ENCODE assay signal across 15 mouse cellular contexts in genomic region chr9:74780419-74780818, GRCm38 (mm10).
DNase-seq lines count a peak whose midpoint lies in the region; TF ChIP-seq lines count a peak whose summit lies in the region.
"Had no signal": no experiment of that assay in that cellular context is flagged by ENCODE, and none has a peak within 500 bp of the region (broad histone marks: within the 10 kb centered on the region; RNA-seq: fewer than 3 reads in every experiment).

No protein-coding gene starts in this region.

- TF ChIP-seq CTCF in MEL (IDR thresholded peaks at IDR 0.05 in 2 of 3, conservative IDR thresholded peaks at IDR 0.05 in 1 of 3; ENCODE audit: control insufficient read depth in 1 of 3, insufficient read depth in 1 of 3, low read depth in 2 of 3, low read length in 3 of 3, poor library complexity in 1 of 3, severe bottlenecking in 1 of 3), result no peak

- no peak overlapping the region for H3K4me3 ChIP-seq in MEL (ENCODE audit: control insufficient read depth in 1 of 2, insufficient read depth in 1 of 2, low read depth in 2 of 2, low read length in 2 of 2)

- peaks cover 0 to 5% of the 10 kb centered on the region in 2 experiments; a peak in 1 of 4 replicates for H3K36me3 ChIP-seq in MEL (ENCODE audit: control insufficient read depth in 1 of 2, insufficient read depth in 2 of 2, low read length in 2 of 2)
- H3K36me3 ChIP-seq: G1E had no signal

- 0 out of 4 replicates have a peak, but pooled peaks cover 0 to 2% of the 10 kb centered on the region in 2 experiments for H3K4me1 ChIP-seq in MEL (ENCODE audit: control insufficient read depth in 1 of 2, insufficient read depth in 2 of 2, low read length in 2 of 2)

- no peak for TF ChIP-seq POLR2A in MEL (IDR thresholded peaks at IDR 0.05; ENCODE audit: control insufficient read depth in 1 of 2, insufficient read depth in 1 of 2, low read depth in 1 of 2, low read length in 2 of 2, poor library complexity in 1 of 2)

- DNase-seq in MEL (ENCODE audit: low read depth, low spot score), result peak; percentile 56
- DNase-seq in cerebellum, postnatal 25 days, result no peak
- DNase-seq: adrenal gland, adult 2 months; adrenal gland, adult 8-10 months; adrenal gland, postnatal 10 days; adrenal gland, postnatal 14 days; adrenal gland, postnatal 25 days; adrenal gland, postnatal 36 days; B cell, adult 2 months; cerebellum, adult 11 months; cerebellum, adult 11-12 months; cerebellum, adult 18-20 months; cerebellum, adult 2 months; cerebellum, adult 8-10 months had no signal

- TF ChIP-seq RAD21 in MEL (IDR thresholded peaks at IDR 0.05; ENCODE audit: low read depth, low read length), result no peak

- no peaks in the 10 kb centered on the region for H3K79me2 ChIP-seq in MEL (ENCODE audit: control insufficient read depth, insufficient read depth, low read length, poor library complexity)

- H3K9ac ChIP-seq in MEL (ENCODE audit: control insufficient read depth, low read depth, low read length, poor library complexity, severe bottlenecking), result no peak overlapping the region

- no peaks in the 10 kb centered on the region for H3K9me3 ChIP-seq in MEL (replicated peaks; ENCODE audit: insufficient read depth, low read length)

- peak; percentile 51 to 54; a peak in 2 of 4 replicates for TF ChIP-seq EP300 in MEL (IDR thresholded peaks at IDR 0.05; ENCODE audit: low read depth in 1 of 2, low read length in 2 of 2)

- no peak overlapping the region for H3K27ac ChIP-seq in MEL (ENCODE audit: control insufficient read depth, low read depth, low read length)

- no peaks in the 10 kb centered on the region; a peak in 1 of 4 replicates for H3K27me3 ChIP-seq in MEL (ENCODE audit: control insufficient read depth in 1 of 2, insufficient read depth in 2 of 2, low read length in 2 of 2)

TF ChIP-seq in MEL, 35 proteins besides CTCF, POLR2A, EP300 and RAD21:
- TF ChIP-seq POLR2AphosphoS2 (IDR thresholded peaks at IDR 0.05; ENCODE audit: low read length), result no peak
- no peak for TF ChIP-seq TCF12 (IDR thresholded peaks at IDR 0.05; ENCODE audit: low read depth, low read length)
- no peak for TF ChIP-seq MEF2A (IDR thresholded peaks at IDR 0.05; ENCODE audit: extremely low read depth, insufficient replicate concordance, low read depth, low read length, poor library complexity, severe bottlenecking)
- TF ChIP-seq E2F4 (IDR thresholded peaks at IDR 0.05; ENCODE audit: borderline replicate concordance, low read depth, low read length), result no peak
- peak; percentile 16; the same call in 1 of the 2 replicates for TF ChIP-seq GATA1 (IDR thresholded peaks at IDR 0.05; ENCODE audit: low read depth, low read length)
- no peak for TF ChIP-seq JUND (IDR thresholded peaks at IDR 0.05; ENCODE audit: low read depth, low read length)
- no peak for TF ChIP-seq ZMIZ1 (IDR thresholded peaks at IDR 0.05; ENCODE audit: low read depth, low read length)
- no peak for TF ChIP-seq ETS1 (IDR thresholded peaks at IDR 0.05; ENCODE audit: low read depth, low read length)
- no peak for TF ChIP-seq ZKSCAN1 (IDR thresholded peaks at IDR 0.05; ENCODE audit: low read depth, low read length)
- TF ChIP-seq MAZ (IDR thresholded peaks at IDR 0.05; ENCODE audit: low read depth, low read length), result no peak
- no peak for TF ChIP-seq ELF1 (IDR thresholded peaks at IDR 0.05; ENCODE audit: low read depth, low read length)
- no peak for TF ChIP-seq CHD2 (IDR thresholded peaks at IDR 0.05; ENCODE audit: low read length)
- peak; percentile 15; the same call in 1 of the 2 replicates for TF ChIP-seq SIN3A (IDR thresholded peaks at IDR 0.05; ENCODE audit: low read length)
- TF ChIP-seq KAT2A (conservative IDR thresholded peaks at IDR 0.05; ENCODE audit: low read depth, low read length), result no peak
- TF ChIP-seq GABPA (IDR thresholded peaks at IDR 0.05; ENCODE audit: low read depth, low read length), result no peak
- no peak for TF ChIP-seq MAX (IDR thresholded peaks at IDR 0.05; ENCODE audit: low read length)
- TF ChIP-seq MYB (IDR thresholded peaks at IDR 0.05; ENCODE audit: low read depth, low read length), result no peak
- no peak for TF ChIP-seq UBTF (IDR thresholded peaks at IDR 0.05; ENCODE audit: borderline replicate concordance, insufficient read depth, low read depth, low read length)
